17 mouse cellular contexts compared by ENCODE assay signal in genomic region chr13:92743337-92743736, GRCm38 (mm10). TPM values are rescaled to one million over a fixed set of nuclear protein-coding genes. Genes with fewer than 3 reads are reported as not detected.
DNase-seq lines count a peak whose midpoint lies in the region; ATAC-seq and TF ChIP-seq lines count a peak whose summit lies in the region.
"Had no signal": no experiment of that assay in that cellular context is flagged by ENCODE, and none has a peak within 500 bp of the region (broad histone marks: within the 10 kb centered on the region; RNA-seq: fewer than 3 reads in every experiment).

No protein-coding gene starts in this region.

- no peak overlapping the region for H3K4me3 ChIP-seq in heart, postnatal 0 days (ENCODE audit: low read depth, low read length)
- H3K4me3 ChIP-seq in liver, postnatal 0 days (ENCODE audit: low read depth, low read length) = no peak overlapping the region
- H3K4me3 ChIP-seq: forebrain, embryonic 10.5 days had no signal

- peaks cover 5% of the 10 kb centered on the region; the same call in 1 of the 2 replicates for H3K4me1 ChIP-seq in heart, postnatal 0 days (ENCODE audit: control insufficient read depth, insufficient read depth)
- H3K4me1 ChIP-seq in liver, postnatal 0 days (ENCODE audit: insufficient read depth) = peaks cover 18% of the 10 kb centered on the region
- H3K4me1 ChIP-seq: forebrain, embryonic 10.5 days had no signal

- no peak overlapping the region for H3K9ac ChIP-seq in heart, postnatal 0 days (replicated peaks; ENCODE audit: low read depth, low read length)
- no peak overlapping the region for H3K9ac ChIP-seq in liver, postnatal 0 days (replicated peaks)
- H3K9ac ChIP-seq: hindbrain, embryonic 14.5 days had no signal

- peak; percentile 27; the same call in 1 of the 2 replicates for ATAC-seq in heart, postnatal 0 days (ENCODE audit: insufficient read depth, low read depth)
- ATAC-seq in granulocyte monocyte progenitor cell, adult 5-6 weeks (replicated peaks; ENCODE audit: poor library complexity, severe bottlenecking) = peak; percentile 19; the same call in 1 of the 2 replicates
- peak; percentile 95 for ATAC-seq in liver, postnatal 0 days
- ATAC-seq: Patski had no signal

- no peaks in the 10 kb centered on the region for H3K9me3 ChIP-seq in heart, postnatal 0 days (replicated peaks; ENCODE audit: control insufficient read depth, low read length)
- no peaks in the 10 kb centered on the region for H3K9me3 ChIP-seq in liver, postnatal 0 days (ENCODE audit: low read length)
- H3K9me3 ChIP-seq: forebrain, embryonic 10.5 days had no signal

- DNase-seq in heart, postnatal 0 days (ENCODE audit: low spot score) = no peak
- DNase-seq in heart, postnatal 10 days = no peak
- DNase-seq in MEL-GATA-1-ER (ENCODE audit: extremely low read depth, low read depth) (peak; percentile 85), MN1 (ENCODE audit: low spot score) (no peak)
- DNase-seq in liver, postnatal 0 days = peak; percentile 42
- DNase-seq in adrenal gland, postnatal 4 days (ENCODE audit: low spot score in 2 of 2) = no peak
- no peak for DNase-seq in gastrocnemius, postnatal 4 days (ENCODE audit: low spot score in 2 of 2)
- DNase-seq: cerebellum, postnatal 25 days; gastrocnemius, postnatal 25 days; kidney, adult 8-10 months; right cerebral cortex, adult 18-20 months; thymus, adult 2 months had no signal

- no peak overlapping the region for H3K27ac ChIP-seq in heart, postnatal 0 days (ENCODE audit: low read depth)
- H3K27ac ChIP-seq in liver, postnatal 0 days (ENCODE audit: low read depth) = peak overlapping the region; percentile 64
- H3K27ac ChIP-seq: forebrain, embryonic 10.5 days; hindbrain, embryonic 14.5 days had no signal

- TF ChIP-seq EP300 in heart, postnatal 0 days (IDR thresholded peaks at IDR 0.05; ENCODE audit: low read depth) = no peak
- no peak for TF ChIP-seq EP300 in liver, postnatal 0 days (IDR thresholded peaks at IDR 0.05; ENCODE audit: low read depth)

- no peaks in the 10 kb centered on the region for H3K27me3 ChIP-seq in heart, postnatal 0 days (ENCODE audit: control insufficient read depth, insufficient read depth, low read length)
- H3K27me3 ChIP-seq in liver, postnatal 0 days (ENCODE audit: insufficient read depth, low read length) = no peaks in the 10 kb centered on the region
- H3K27me3 ChIP-seq: Patski had no signal

- no peaks in the 10 kb centered on the region for H3K36me3 ChIP-seq in heart, postnatal 0 days (replicated peaks; ENCODE audit: control insufficient read depth, insufficient read depth, low read length)
- no peaks in the 10 kb centered on the region for H3K36me3 ChIP-seq in liver, postnatal 0 days (replicated peaks; ENCODE audit: insufficient read depth, low read length)
- H3K36me3 ChIP-seq: forebrain, embryonic 10.5 days had no signal

- WGBS in heart, postnatal 0 days = 48% methylated on average over 5 of the region's 5 CpGs
- WGBS in liver, postnatal 0 days (ENCODE audit: insufficient replicate concordance) = 69% methylated on average over 5 of the region's 5 CpGs

- intact Hi-C loops in heart, postnatal 10 days (cut with DNase I) = loop anchor here (5.0 kb wide), 1 partner anchor 386 kb away; the partner anchor contains the start of gene Msh3

- no peak for TF ChIP-seq CTCF in heart, postnatal 0 days (IDR thresholded peaks at IDR 0.05; ENCODE audit: low read depth)
- TF ChIP-seq CTCF in liver, postnatal 0 days (IDR thresholded peaks at IDR 0.05; ENCODE audit: low read depth) = peak; percentile 31

- H3K4me2 ChIP-seq in heart, postnatal 0 days (ENCODE audit: low read depth, low read length) = no peak overlapping the region
- peak overlapping the region; percentile 27; the same call in 1 of the 2 replicates for H3K4me2 ChIP-seq in liver, postnatal 0 days (ENCODE audit: low read depth, low read length)
- H3K4me2 ChIP-seq: hindbrain, embryonic 14.5 days had no signal

RNA-seq across cellular contexts. Expression of gene Thbs4, which starts 51.3 kb away (rescaled TPM):
- 15.3 and 26.6 TPM in 2 replicates for total RNA-seq in heart, postnatal 0 days (2014; rRNA removed; ENCODE audit: low replicate concordance)
- 11.7 and 13.4 TPM in 2 replicates for polyA plus RNA-seq in heart, postnatal 0 days (2015; fragmentation: Nextera tagmentation; extraction: Ambion mirVana)
- total RNA-seq in heart, postnatal 10 days (2021) = 10 to 100 TPM in 1 of 2 experiments, 1 to 10 TPM in 1; 8.9 to 12.4 TPM
- not detected in 2 replicates for total RNA-seq in granulocyte monocyte progenitor cell, adult 5-6 weeks (2014; fragmentation: Nextera tagmentation)
- total RNA-seq in granulocyte monocyte progenitor cell, adult 5-6 weeks (2017) = not detected in 2 replicates
- polyA plus RNA-seq in liver, postnatal 0 days (2015; fragmentation: Nextera tagmentation; extraction: Ambion mirVana) = 0.06 and 0.19 TPM in 2 replicates
- total RNA-seq in adrenal gland, postnatal 4 days (2021) = 10 to 100 TPM in 1 of 2 experiments, 1 to 10 TPM in 1; 6.4 to 13.0 TPM
- 100 to 1,000 TPM; 151 to 191 TPM for total RNA-seq in gastrocnemius, postnatal 4 days (2021)
- total RNA-seq: neutrophil, adult 5-6 weeks had no signal
- polyA plus RNA-seq: Patski had no signal

Comparison
In these comparisons a context has a peak if more than half of its experiments do, and no peak if none do; other contexts are left out.
1. ATAC-seq: peak in every context shown above with its lines; median percentile 95 in liver, postnatal 0 days; 27 in heart, postnatal 0 days; 19 in granulocyte monocyte progenitor cell, adult 5-6 weeks.
2. DNase-seq: peak in MEL-GATA-1-ER (single experiment) and liver, postnatal 0 days (single experiment); none in heart, postnatal 0 days (single experiment), heart, postnatal 10 days (0 of 2), adrenal gland, postnatal 4 days (0 of 2), MN1 (single experiment) and gastrocnemius, postnatal 4 days (0 of 2).